Mouse (Mus musculus) MN1 (cell line): ENCODE measurements at regions not wholly inside any gene's neighbourhood (a gene's known extent, or its start where the extent isn't known, plus 50 kb on each side); places are given as distances from the start of the nearest gene placed in this dataset.

ENCODE experiments used
- DNase-seq: peaks from one replicate; pipeline ENCODE4 v3.0.0-alpha.2; 2016; ENCODE audit warnings: low spot score

- DNase-seq = no peak
These were observed 75.1 kb upstream of the Nrip1 start for GRCm38 (mm10) chr16:76448773-76449172.

DNA sequence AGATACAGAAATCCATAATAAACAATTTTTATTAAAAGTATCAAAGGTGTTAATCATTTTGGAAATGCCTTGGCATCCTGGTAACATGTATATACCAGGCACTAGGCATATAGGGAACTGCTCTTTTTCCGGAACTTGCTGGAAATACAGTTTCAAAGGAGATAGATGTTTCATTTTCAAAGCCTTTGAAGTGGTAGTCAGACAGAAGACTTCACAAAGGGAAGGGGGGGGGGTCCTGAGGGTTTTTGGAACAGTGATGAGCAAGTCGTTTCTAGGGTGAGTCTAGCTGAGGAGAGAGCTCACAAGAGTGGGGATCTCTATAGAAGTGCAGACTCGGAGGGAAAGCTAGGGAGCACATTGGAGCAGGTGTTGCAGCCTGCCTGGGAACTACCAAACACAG, 73.4 kb upstream of the Nrip1 start:
- DNase-seq = no peak

GRCm38 (mm10) chr16:76444668-76445067, 71.0 kb upstream of the Nrip1 start:
- DNase-seq = no peak

DNA sequence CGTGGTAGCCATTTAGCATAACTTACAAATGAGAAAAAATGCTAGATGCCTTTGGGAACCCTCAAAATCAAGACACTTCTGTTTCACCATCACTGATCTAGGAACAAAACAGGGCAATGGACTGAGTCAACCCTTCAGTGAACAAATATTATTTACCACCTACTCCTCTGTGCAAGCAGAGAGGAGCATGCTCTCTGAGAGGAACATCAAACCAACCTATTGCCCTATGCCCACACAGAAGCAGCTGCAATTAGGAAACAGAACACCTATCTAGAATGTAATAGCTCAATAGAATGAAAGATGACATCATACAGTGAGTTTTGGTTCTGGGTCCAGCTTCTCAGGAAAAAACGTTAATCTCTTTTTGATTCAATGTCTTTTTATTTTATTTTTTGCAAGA, 69.0 kb upstream of the Nrip1 start:
- DNase-seq = no peak

- no peak for DNase-seq
These were observed 68.3 kb upstream of the Nrip1 start for GRCm38 (mm10) chr16:76441803-76442448.

GRCm38 (mm10) chr16:76438093-76438883, 64.7 kb upstream of the Nrip1 start:
- DNase-seq = no peak

DNA sequence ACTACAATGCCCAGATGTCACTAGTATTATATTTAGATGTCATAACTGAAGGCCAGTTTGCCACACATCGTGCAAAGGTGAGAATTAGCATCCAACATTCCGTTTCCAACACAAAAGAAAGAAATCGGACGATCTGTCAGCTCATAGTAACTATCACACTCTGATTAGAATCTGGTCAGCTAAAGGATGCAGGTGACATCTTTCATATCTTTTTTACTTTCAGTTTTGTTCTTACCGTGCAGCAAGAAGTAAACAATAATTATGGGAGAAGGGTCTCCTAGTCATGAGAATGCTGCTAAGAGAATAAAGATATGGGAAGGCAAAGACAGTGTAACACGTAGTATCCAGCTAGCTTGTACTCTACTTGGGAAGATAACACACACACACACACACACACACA, 62.7 kb upstream of the Nrip1 start:
- DNase-seq = no peak

DNA sequence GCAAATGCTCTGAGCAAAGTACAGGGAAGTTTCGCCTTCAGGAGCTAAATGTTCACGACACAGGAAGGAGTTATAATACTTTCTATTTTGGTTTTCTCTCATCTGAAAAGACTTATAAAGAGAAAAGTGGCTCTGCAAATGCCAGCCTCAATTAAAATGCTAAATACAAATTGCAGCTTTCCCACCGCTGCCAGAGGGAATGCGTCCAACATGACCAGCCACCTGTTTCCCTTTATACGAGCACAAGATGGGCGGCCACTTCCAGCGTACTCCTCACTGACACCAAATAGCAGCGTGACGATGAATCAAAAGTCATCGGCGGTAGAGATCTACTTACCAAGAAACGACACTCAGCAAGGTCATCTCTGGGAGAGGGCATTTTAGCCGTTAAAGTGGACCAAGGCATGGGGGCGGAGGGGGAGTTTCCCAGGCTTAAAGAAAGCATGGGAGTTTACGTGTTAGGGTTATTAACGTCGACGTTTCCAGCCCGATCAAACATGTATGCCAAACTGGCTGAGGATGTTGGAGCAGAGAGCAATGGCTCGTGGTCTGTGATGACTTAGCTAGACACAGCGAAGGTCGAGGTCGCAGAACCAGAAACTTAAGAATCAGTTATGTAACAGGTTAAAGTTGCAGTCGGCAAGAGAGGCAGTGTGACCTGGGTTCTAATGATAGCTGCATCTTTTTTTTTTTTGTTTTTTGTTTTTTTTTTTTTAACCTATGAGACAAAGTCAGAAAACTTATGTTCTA, 59.6 kb upstream of the Nrip1 start:
- no peak for DNase-seq

DNA sequence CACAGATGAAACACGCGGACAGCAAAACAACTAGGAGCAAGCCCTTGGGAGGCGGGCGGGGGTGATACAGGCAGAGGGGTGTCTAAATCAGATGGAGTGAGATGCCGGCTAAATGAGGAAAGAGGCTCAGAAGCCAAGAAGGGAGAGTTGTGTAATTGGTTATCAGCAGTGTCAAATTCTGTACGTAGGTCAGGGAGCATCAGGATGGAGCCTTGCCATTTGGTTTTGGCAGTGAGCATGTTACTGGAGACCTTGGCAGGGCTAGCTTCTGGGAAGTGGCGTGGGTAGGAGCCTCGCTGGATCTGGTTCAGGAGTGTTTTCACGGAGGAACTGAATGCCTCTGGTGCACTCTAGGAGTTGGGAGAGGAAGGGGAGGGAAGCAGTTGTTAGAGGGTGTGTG, 58.7 kb upstream of the Nrip1 start:
- DNase-seq = no peak

- DNase-seq = no peak
These were observed 55.5 kb upstream of the Nrip1 start for GRCm38 (mm10) chr16:76429156-76429555.

GRCm38 (mm10) chr16:76423964-76424363, 50.3 kb upstream of the Nrip1 start:
- DNase-seq = no peak
